In the genomic region with DNA sequence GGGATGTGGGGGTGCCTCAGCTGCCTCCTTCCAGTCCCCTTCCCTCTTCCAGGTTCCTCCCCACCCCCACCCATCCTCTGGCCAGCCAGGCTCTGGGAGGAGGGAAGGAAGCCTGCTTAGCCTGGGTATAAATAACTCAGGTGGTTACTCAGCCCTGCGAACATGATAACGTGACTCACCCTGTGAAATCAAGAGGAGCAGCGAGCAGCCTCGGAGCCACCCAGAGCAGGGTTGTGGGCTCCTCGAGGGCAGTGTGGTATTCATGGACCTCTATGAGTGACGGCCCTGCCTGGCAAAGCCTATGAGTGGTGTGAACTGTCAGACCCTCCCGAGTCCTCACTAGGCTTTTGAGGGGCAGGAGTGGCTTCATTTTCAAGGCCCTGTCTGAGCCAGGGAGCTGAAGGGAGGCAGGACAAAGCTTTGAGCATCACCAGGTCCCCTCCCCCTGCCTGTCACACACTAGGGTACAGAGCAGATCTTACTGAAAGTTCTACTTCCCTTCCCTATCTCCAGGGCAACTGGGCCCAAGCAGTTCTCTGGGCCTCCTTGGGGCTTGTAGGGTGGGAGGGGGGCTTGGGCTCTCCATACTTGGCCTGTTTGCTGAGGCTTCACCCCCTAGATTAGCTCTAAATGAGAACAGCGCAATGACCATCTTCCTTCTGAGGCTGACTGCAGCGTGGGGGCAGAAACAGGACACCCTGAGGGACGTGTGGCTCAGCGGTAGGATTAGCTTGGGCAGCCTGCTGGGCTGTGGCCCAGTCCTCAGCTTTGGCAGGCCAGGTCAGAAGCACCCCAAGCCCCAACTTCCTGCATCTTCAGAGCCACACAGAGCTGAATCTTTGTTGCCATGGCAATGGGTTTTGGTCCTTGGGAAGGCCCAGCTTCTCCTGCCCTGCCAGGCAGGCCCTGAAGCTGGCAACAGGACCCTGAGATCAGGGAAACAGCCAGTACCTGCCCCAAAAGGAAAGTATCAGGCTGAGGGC, we compare ENCODE assay signal across 8 mouse cellular contexts. TPM values are rescaled to one million over a fixed set of nuclear protein-coding genes. Genes with fewer than 3 reads are reported as not detected.
DNase-seq lines count a peak whose midpoint lies in the region; ATAC-seq and TF ChIP-seq lines count a peak whose summit lies in the region.

No protein-coding gene starts in this region.

- no peak for ATAC-seq in embryonic facial prominence, embryonic 13.5 days (ENCODE audit: insufficient number of reproducible peaks, insufficient read depth, low FRiP score, low TSS enrichment, low read depth)
- no peak for ATAC-seq in megakaryocyte-erythroid progenitor cell, adult 5-6 weeks (replicated peaks; ENCODE audit: low FRiP score, low TSS enrichment, poor library complexity, severe bottlenecking)

- no peak overlapping the region for H3K9ac ChIP-seq in MEL (ENCODE audit: control insufficient read depth, low read depth, low read length, poor library complexity, severe bottlenecking)
- H3K9ac ChIP-seq in embryonic facial prominence, embryonic 13.5 days, result 0 out of 2 replicates have a peak overlapping the region, but pooled peaks have one; percentile 16

- peaks cover 13% of the 10 kb centered on the region for H3K4me1 ChIP-seq in kidney, adult 2 months (ENCODE audit: control insufficient read depth, insufficient read depth, low read length)
- H3K4me1 ChIP-seq in MEL (ENCODE audit: control insufficient read depth in 1 of 2, insufficient read depth in 2 of 2, low read length in 2 of 2), result peaks cover 0 to 23% of the 10 kb centered on the region in 2 experiments; a peak in 2 of 4 replicates
- H3K4me1 ChIP-seq in embryonic facial prominence, embryonic 13.5 days, result peaks cover 20% of the 10 kb centered on the region

- no peak overlapping the region for H3K27ac ChIP-seq in kidney, adult 2 months (ENCODE audit: insufficient read depth, low read depth, low read length)
- no peak overlapping the region for H3K27ac ChIP-seq in MEL (ENCODE audit: control insufficient read depth, low read depth, low read length)
- H3K27ac ChIP-seq in embryonic facial prominence, embryonic 13.5 days, result peak overlapping the region; percentile 40

- no peak overlapping the region for H3K4me3 ChIP-seq in kidney, adult 2 months (ENCODE audit: insufficient read depth, low read depth, low read length)
- no peak overlapping the region for H3K4me3 ChIP-seq in MEL (ENCODE audit: control insufficient read depth in 1 of 2, insufficient read depth in 1 of 2, low read depth in 2 of 2, low read length in 2 of 2)
- H3K4me3 ChIP-seq in embryonic facial prominence, embryonic 13.5 days, result no peak overlapping the region

- intact Hi-C loops in left cerebral cortex, postnatal 36 days (cut with DNase I), result no loop called here

- peak; percentile 31 for DNase-seq in kidney, adult 2 months
- no peak for DNase-seq in kidney, adult 11 months
- peak; percentile 36 for DNase-seq in MEL (ENCODE audit: low read depth, low spot score)
- DNase-seq in left cerebral cortex, postnatal 36 days (ENCODE audit: low spot score in 2 of 2), result peak; percentile 51 to 66
- DNase-seq in cerebellum, postnatal 10 days, result no peak
- no peak for DNase-seq in c-Kit-positive CD71-positive TER-119-positive erythroid progenitor cells, embryonic 14.5 days (ENCODE audit: low spot score)

- H3K36me3 ChIP-seq in kidney, adult 2 months (ENCODE audit: control insufficient read depth, insufficient read depth, low read length), result no peaks in the 10 kb centered on the region
- H3K36me3 ChIP-seq in MEL (ENCODE audit: control insufficient read depth in 1 of 2, insufficient read depth in 2 of 2, low read length in 2 of 2), result peaks cover 0 to 8% of the 10 kb centered on the region in 2 experiments; a peak in 2 of 4 replicates
- H3K36me3 ChIP-seq in embryonic facial prominence, embryonic 13.5 days, result no peaks in the 10 kb centered on the region

- no peak overlapping the region for H3K4me2 ChIP-seq in embryonic facial prominence, embryonic 13.5 days

- TF ChIP-seq EP300 in MEL (IDR thresholded peaks at IDR 0.05; ENCODE audit: low read depth in 1 of 2, low read length in 2 of 2), result no peak

- WGBS in kidney, adult 2 months, result 67% methylated on average over 11 of the region's 11 CpGs
- WGBS in embryonic facial prominence, embryonic 13.5 days, result 34% methylated on average over 11 of the region's 11 CpGs

- TF ChIP-seq CTCF in kidney, adult 2 months (conservative IDR thresholded peaks at IDR 0.05; ENCODE audit: insufficient read depth, insufficient read length, low read depth, low read length), result no peak
- TF ChIP-seq CTCF in MEL (IDR thresholded peaks at IDR 0.05 in 2 of 3, conservative IDR thresholded peaks at IDR 0.05 in 1 of 3; ENCODE audit: control insufficient read depth in 1 of 3, insufficient read depth in 1 of 3, low read depth in 2 of 3, low read length in 3 of 3, poor library complexity in 1 of 3, severe bottlenecking in 1 of 3), result no peak

- H3K9me3 ChIP-seq in MEL (replicated peaks; ENCODE audit: insufficient read depth, low read length), result no peaks in the 10 kb centered on the region
- no peaks in the 10 kb centered on the region for H3K9me3 ChIP-seq in embryonic facial prominence, embryonic 13.5 days

- no peak for TF ChIP-seq POLR2A in kidney, adult 2 months (IDR thresholded peaks at IDR 0.05; ENCODE audit: low read depth, low read length)
- no peak for TF ChIP-seq POLR2A in MEL (IDR thresholded peaks at IDR 0.05; ENCODE audit: control insufficient read depth in 1 of 2, insufficient read depth in 1 of 2, low read depth in 1 of 2, low read length in 2 of 2, poor library complexity in 1 of 2)

- no peaks in the 10 kb centered on the region for H3K79me2 ChIP-seq in MEL (ENCODE audit: control insufficient read depth, insufficient read depth, low read length, poor library complexity)

- TF ChIP-seq RAD21 in MEL (IDR thresholded peaks at IDR 0.05; ENCODE audit: low read depth, low read length), result no peak

- no peaks in the 10 kb centered on the region for H3K27me3 ChIP-seq in kidney, adult 2 months (replicated peaks; ENCODE audit: control insufficient read depth, insufficient read depth, low read length)
- H3K27me3 ChIP-seq in MEL (ENCODE audit: control insufficient read depth in 1 of 2, insufficient read depth in 2 of 2, low read length in 2 of 2), result peaks cover 0 to 2% of the 10 kb centered on the region in 2 experiments; a peak in 1 of 4 replicates
- peaks cover 7% of the 10 kb centered on the region; the same call in 1 of the 2 replicates for H3K27me3 ChIP-seq in embryonic facial prominence, embryonic 13.5 days

TF ChIP-seq in MEL, 35 proteins besides CTCF, POLR2A, EP300 and RAD21:
- no peak for TF ChIP-seq USF1 (IDR thresholded peaks at IDR 0.05; ENCODE audit: low read depth, low read length)
- no peak for TF ChIP-seq GATA1 (IDR thresholded peaks at IDR 0.05; ENCODE audit: low read depth, low read length)
- TF ChIP-seq MAFK (IDR thresholded peaks at IDR 0.05; ENCODE audit: borderline replicate concordance, low read depth, low read length), result no peak
- TF ChIP-seq ELF1 (IDR thresholded peaks at IDR 0.05; ENCODE audit: low read depth, low read length), result no peak
- TF ChIP-seq MXI1 (IDR thresholded peaks at IDR 0.05; ENCODE audit: low read depth, low read length), result no peak
- no peak for TF ChIP-seq SMC3 (IDR thresholded peaks at IDR 0.05; ENCODE audit: low read depth, low read length)
- TF ChIP-seq MAX (IDR thresholded peaks at IDR 0.05; ENCODE audit: low read length), result no peak

RNA-seq across cellular contexts. Expression of a gene that starts 9.8 kb away (rescaled TPM):
- polyA plus RNA-seq in kidney, adult 2 months (2012; rRNA removed), result 32.2 and 33.4 TPM in 2 replicates
- total RNA-seq in MEL (2012; rRNA removed), result 0.23 and 0.26 TPM in 2 replicates
- polyA plus RNA-seq in MEL (2012; ENCODE audit: insufficient read depth in 1 of 2, insufficient read length in 2 of 2, low read depth in 1 of 2, low replicate concordance in 2 of 2, missing spikeins in 1 of 2), result under 1 TPM in 1 of 2 experiments, not detected in 1; 0.72 TPM
- 2.2 and 2.9 TPM in 2 replicates for polyA plus RNA-seq in embryonic facial prominence, embryonic 13.5 days (2015; fragmentation: Nextera tagmentation; extraction: Ambion mirVana)
- 10 to 100 TPM; 31.3 to 32.4 TPM for total RNA-seq in left cerebral cortex, postnatal 36 days (2021)
- total RNA-seq in megakaryocyte-erythroid progenitor cell, adult 5-6 weeks (2014; fragmentation: Nextera tagmentation), result 0.39 and 0.99 TPM in 2 replicates
- 0.11 TPM in 1 of 2 replicates, not detected in the other for total RNA-seq in megakaryocyte-erythroid progenitor cell, adult 5-6 weeks (2017)

RNA-seq across cellular contexts. Expression of a gene that starts 53.7 kb away (rescaled TPM):
- 41.3 and 44.1 TPM in 2 replicates for polyA plus RNA-seq in kidney, adult 2 months (2012; rRNA removed)
- total RNA-seq in MEL (2012; rRNA removed), result 2.9 and 3.7 TPM in 2 replicates
- polyA plus RNA-seq in MEL (2012; ENCODE audit: insufficient read depth in 1 of 2, insufficient read length in 2 of 2, low read depth in 1 of 2, low replicate concordance in 2 of 2, missing spikeins in 1 of 2), result 10 to 100 TPM in 1 of 2 experiments, not detected in 1; 11.1 TPM
- 2.5 and 2.9 TPM in 2 replicates for polyA plus RNA-seq in embryonic facial prominence, embryonic 13.5 days (2015; fragmentation: Nextera tagmentation; extraction: Ambion mirVana)
- total RNA-seq in left cerebral cortex, postnatal 36 days (2021), result 10 to 100 TPM; 40.5 to 46.5 TPM
- total RNA-seq in megakaryocyte-erythroid progenitor cell, adult 5-6 weeks (2014; fragmentation: Nextera tagmentation), result 6.8 and 9.9 TPM in 2 replicates
- 2.5 and 4.4 TPM in 2 replicates for total RNA-seq in megakaryocyte-erythroid progenitor cell, adult 5-6 weeks (2017)

Comparison
In these comparisons a context has a peak if more than half of its experiments do, and no peak if none do; other contexts are left out.
1. DNase-seq: peak in kidney, adult 2 months (single experiment), MEL (single experiment) and left cerebral cortex, postnatal 36 days (2 of 2); none in kidney, adult 11 months (single experiment), cerebellum, postnatal 10 days (0 of 2) and c-Kit-positive CD71-positive TER-119-positive erythroid progenitor cells, embryonic 14.5 days (single experiment).
2. RNA of a gene that starts 9.8 kb away (total RNA-seq): 31.3 to 32.4 TPM in left cerebral cortex, postnatal 36 days; 0.11 to 0.99 TPM in megakaryocyte-erythroid progenitor cell, adult 5-6 weeks and 0.23 to 0.26 TPM in MEL; every median in the first group is over 10 times any median in the second.